Mouse (Mus musculus) lung, adult 18-20 months (tissue): ENCODE data around the gene Trmt13.

ENCODE experiments used
- DNase-seq, 2 experiments: peaks; one replicate each; pipeline ENCODE4 v3.0.0; 2022; ENCODE audit warnings: mixed read lengths in 2 of 2

The Trmt13 gene

GRCm38 (mm10) chr3:116542070-116542469 is 72.3 kb downstream of the Trmt13 start:
- no peak for DNase-seq

- no peak for DNase-seq
These were observed 77.2 kb downstream of the Trmt13 start for GRCm38 (mm10) chr3:116537200-116537573.

DNA sequence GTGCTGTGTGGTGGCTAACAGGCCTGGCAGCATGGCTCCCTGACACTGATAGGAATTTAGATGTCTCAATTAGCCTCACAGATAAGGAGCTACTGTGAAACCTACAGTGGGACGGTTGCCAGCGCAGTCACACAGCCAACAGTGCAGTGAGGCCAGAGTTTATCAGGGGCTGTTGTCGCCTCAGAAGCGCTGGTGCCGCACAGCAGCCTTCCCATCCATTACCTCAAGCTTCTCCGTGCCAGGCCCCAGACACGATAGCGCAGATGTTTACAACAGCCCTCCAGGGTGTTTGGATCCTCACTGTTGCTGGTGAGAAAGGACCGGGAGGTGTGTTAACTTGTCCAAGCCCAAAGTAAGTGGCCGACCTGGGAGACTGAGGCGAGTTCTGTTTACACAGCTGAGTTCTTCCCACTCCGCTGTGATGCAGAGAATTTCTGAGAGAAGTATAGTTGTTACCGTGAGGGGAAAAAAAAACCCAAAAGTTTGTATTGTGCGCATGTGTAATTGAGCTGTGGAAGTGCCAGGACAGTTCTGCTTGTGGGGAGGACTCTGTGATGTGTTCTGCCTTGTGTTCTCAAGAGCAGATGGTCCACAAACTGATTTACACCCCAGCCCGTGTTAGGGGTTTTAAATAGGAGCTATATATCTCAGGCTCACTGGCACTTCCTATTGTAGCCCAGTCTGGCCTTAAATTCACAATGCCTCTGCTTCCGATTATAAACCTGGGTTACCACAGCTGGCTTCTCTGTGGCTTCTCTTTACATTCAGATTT is 77.8 kb downstream of the Trmt13 start:
- no peak for DNase-seq
